Mouse (Mus musculus) embryonic stem cell, embryonic (primary cell): Measurements from ENCODE around the gene Cel.

Experiments
- CTCF ChIA-PET, 4 experiments: fragments of 300-600 bp in 2 of 4; fragments of 350-600 bp in 2 of 4; sonication (Branson Sonifier 250); formaldehyde crosslinking; loops; one replicate each; lab custom pipeline; 2022; ENCODE audit warnings: inconsistent platforms in 2 of 4; lab: Charles Lee
- POLR2A ChIA-PET, 4 experiments: fragments of 300-600 bp in 2 of 4; fragments of 350-600 bp in 2 of 4; sonication (Branson Sonifier 250); formaldehyde crosslinking; loops; one replicate each; lab custom pipeline; 2022; ENCODE audit warnings: antibody characterized with exemption in 4 of 4, inconsistent platforms in 1 of 4; lab: Charles Lee

The Cel gene

GRCm38 (mm10) chr2:28597733-28598547 is 34.7 kb upstream of the Cel start:
- ChIA-PET POLR2A (interaction anchor here (0.5 to 3.2 kb wide), 14 partner anchors 9 to 1571 kb away, joined by 3 to 18 read pairs (median 4); partner anchors contain the start of genes Gtf3c5 (in 2 of the 4) and Tsc1 (in 1 of the 4)), CTCF (interaction anchor here (0.6 to 3.3 kb wide), 25 partner anchors 8 to 129 kb away, joined by 3 to 24 read pairs (median 4); partner anchors contain the start of genes Gfi1b (in 3 of the 4) and Gtf3c5 (in 1 of the 4))

- ChIA-PET CTCF (interaction anchor here (0.6 to 3.3 kb wide), 17 partner anchors 10 to 456 kb away, joined by 3 to 24 read pairs (median 4); partner anchors contain the start of genes Gfi1b (in 2 of the 4) and Gtf3c5 (in 1 of the 4)), POLR2A (interaction anchor here in 3 of 4 experiments (0.6 to 3.2 kb wide), 8 partner anchors 10 to 1359 kb away, joined by 3 to 18 read pairs (median 4); partner anchors contain the start of gene Gtf3c5 (in 1 of the 3))
These were observed 33.8 kb upstream of the Cel start for GRCm38 (mm10) chr2:28596998-28597397.

- ChIA-PET POLR2A (interaction anchor here in 1 of 4 experiments (0.7 kb wide), 1 partner anchor 58 kb away, joined by 3 read pairs; no protein-coding TSS in a partner anchor), CTCF (interaction anchor here in 1 of 4 experiments (2.3 kb wide), 1 partner anchor 13 kb away, joined by 9 read pairs; the partner anchor contains the start of gene Gtf3c5)
These were observed 32.8 kb upstream of the Cel start for GRCm38 (mm10) chr2:28596021-28596420.

- POLR2A ChIA-PET, result interaction anchor here in 3 of 4 experiments (1.0 to 2.4 kb wide), 8 partner anchors 9 to 76 kb away, joined by 3 to 14 read pairs (median 5); partner anchors contain the start of genes Gfi1b (in 2 of the 3), Gtf3c5 (in 2 of the 3) and Tsc1 (in 1 of the 3)
- CTCF ChIA-PET, result interaction anchor here (0.6 to 2.9 kb wide), 43 partner anchors 9 to 450 kb away, joined by 3 to 28 read pairs (median 5); partner anchors contain the start of genes Gfi1b (in 4 of the 4), Gtf3c5 (in 4 of the 4) and Ralgds (in 1 of the 4)
These were observed 29.6 kb upstream of the Cel start for GRCm38 (mm10) chr2:28592809-28593208.

GRCm38 (mm10) chr2:28591479-28591878 is 28.3 kb upstream of the Cel start:
- CTCF ChIA-PET, result interaction anchor here in 3 of 4 experiments (0.9 to 2.7 kb wide), 6 partner anchors 9 to 80 kb away, joined by 3 to 23 read pairs (median 6); partner anchors contain the start of genes Gfi1b (in 1 of the 3) and Gtf3c5 (in 1 of the 3)
- POLR2A ChIA-PET, result interaction anchor here in 2 of 4 experiments (1.2 to 2.4 kb wide), 3 partner anchors 8 to 49 kb away, joined by 3 to 14 read pairs (median 8); partner anchors contain the start of genes Gfi1b (in 1 of the 2), Gtf3c5 (in 1 of the 2) and Tsc1 (in 1 of the 2)

- ChIA-PET POLR2A (no interaction called here), CTCF (interaction anchor here in 1 of 4 experiments (0.5 to 1.0 kb wide), 2 partner anchors 14 to 34 kb away, joined by 6 read pairs; no protein-coding TSS in a partner anchor)
These were observed 25.4 kb upstream of the Cel start for GRCm38 (mm10) chr2:28588574-28588973.

GRCm38 (mm10) chr2:28585730-28586129 is 22.5 kb upstream of the Cel start:
- POLR2A ChIA-PET, result interaction anchor here in 1 of 4 experiments (1.1 to 1.6 kb wide), 3 partner anchors 33 to 55 kb away, joined by 3 to 5 read pairs (median 4); partner anchors contain the start of genes Gfi1b and Tsc1
- CTCF ChIA-PET, result interaction anchor here in 2 of 4 experiments (0.6 to 1.9 kb wide), 7 partner anchors 21 to 168 kb away, joined by 3 to 9 read pairs (median 3); no protein-coding TSS in a partner anchor

GRCm38 (mm10) chr2:28585043-28585571 is 21.9 kb upstream of the Cel start:
- CTCF ChIA-PET, result interaction anchor here in 3 of 4 experiments (0.7 to 1.9 kb wide), 7 partner anchors 23 to 513 kb away, joined by 3 to 9 read pairs (median 4); no protein-coding TSS in a partner anchor
- POLR2A ChIA-PET, result interaction anchor here in 1 of 4 experiments (1.1 to 1.6 kb wide), 3 partner anchors 34 to 56 kb away, joined by 3 to 5 read pairs (median 4); partner anchors contain the start of genes Gfi1b and Tsc1

- POLR2A ChIA-PET, result interaction anchor here (0.5 to 3.3 kb wide), 53 partner anchors 9 to 674 kb away, joined by 3 to 24 read pairs (median 5); partner anchors contain the start of genes Ralgds (in 3 of the 4), Tsc1 (in 2 of the 4), Ddx31 (in 1 of the 4) and Gfi1b (in 1 of the 4)
- CTCF ChIA-PET, result interaction anchor here (0.6 to 2.8 kb wide), 39 partner anchors 9 to 469 kb away, joined by 3 to 23 read pairs (median 5); partner anchors contain the start of genes Gfi1b (in 3 of the 4), Mrps2 (in 1 of the 4), Ppp1r26 (in 1 of the 4) and Ralgds (in 1 of the 4)
These were observed 20.4 kb upstream of the Cel start, which contains the start of gene Gtf3c5 for GRCm38 (mm10) chr2:28583651-28584050. TSS of gene Gtf3c5 (minus strand) at chr2:28583751.

GRCm38 (mm10) chr2:28582647-28583353 is 19.6 kb upstream of the Cel start:
- ChIA-PET CTCF (interaction anchor here (0.5 to 2.8 kb wide), 42 partner anchors 10 to 470 kb away, joined by 3 to 23 read pairs (median 5); partner anchors contain the start of genes Gfi1b (in 3 of the 4), Mrps2 (in 1 of the 4), Ppp1r26 (in 1 of the 4) and Ralgds (in 1 of the 4)), POLR2A (interaction anchor here (0.5 to 3.3 kb wide), 63 partner anchors 8 to 674 kb away, joined by 3 to 24 read pairs (median 4); partner anchors contain the start of genes Ralgds (in 3 of the 4), Gfi1b (in 2 of the 4), Tsc1 (in 2 of the 4) and Ddx31 (in 1 of the 4))

GRCm38 (mm10) chr2:28578003-28578402 is 14.8 kb upstream of the Cel start:
- ChIA-PET POLR2A (interaction anchor here in 2 of 4 experiments (0.7 to 2.2 kb wide), 4 partner anchors 14 to 27 kb away, joined by 3 to 8 read pairs (median 4); partner anchors contain the start of gene Cel (in 2 of the 2)), CTCF (interaction anchor here (0.5 to 3.4 kb wide), 27 partner anchors 9 to 926 kb away, joined by 3 to 21 read pairs (median 4); partner anchors contain the start of genes Cel (in 1 of the 4) and Gfi1b (in 1 of the 4))

- POLR2A ChIA-PET, result interaction anchor here in 2 of 4 experiments (1.2 to 2.2 kb wide), 4 partner anchors 13 to 60 kb away, joined by 3 to 8 read pairs (median 4); partner anchors contain the start of gene Cel (in 2 of the 2)
- CTCF ChIA-PET, result interaction anchor here (0.5 to 3.4 kb wide), 7 partner anchors 28 to 60 kb away, joined by 3 to 21 read pairs (median 6); partner anchors contain the start of gene Gfi1b (in 1 of the 4)
These were observed 13.6 kb upstream of the Cel start for GRCm38 (mm10) chr2:28576815-28577214.

- ChIA-PET POLR2A (interaction anchor here in 1 of 4 experiments (0.8 kb wide), 1 partner anchor 34 kb away, joined by 3 read pairs; no protein-coding TSS in a partner anchor), CTCF (no interaction called here)
These were observed 12.1 kb upstream of the Cel start for GRCm38 (mm10) chr2:28575341-28575740.

GRCm38 (mm10) chr2:28569903-28570302 is 6.7 kb upstream of the Cel start:
- ChIA-PET POLR2A (interaction anchor here in 1 of 4 experiments (0.9 to 1.6 kb wide), 5 partner anchors 9 to 25 kb away, joined by 3 to 5 read pairs (median 3); partner anchors contain the start of gene Gtf3c5), CTCF (interaction anchor here in 3 of 4 experiments (0.6 to 3.3 kb wide), 4 partner anchors 8 to 75 kb away, joined by 3 to 10 read pairs (median 6); no protein-coding TSS in a partner anchor)

GRCm38 (mm10) chr2:28566545-28566944 is 3.3 kb upstream of the Cel start:
- ChIA-PET POLR2A (interaction anchor here in 1 of 4 experiments (0.7 kb wide), 1 partner anchor 501 kb away, joined by 3 read pairs; no protein-coding TSS in a partner anchor), CTCF (no interaction called here)
